Mouse (Mus musculus) heart, postnatal 36 days (tissue): Measurements from ENCODE around the gene Mug2. TPM values are rescaled to one million over a fixed set of nuclear protein-coding genes. Genes with fewer than 3 reads are reported as not detected.
"Not testable (repeated sequence)": the region's sequence is repeated elsewhere in the genome, so short reads cannot be mapped to it uniquely, and the experiment has no call there.

ENCODE experiments used
- DNase-seq, 2 experiments: peaks; one replicate each; pipeline ENCODE4 v3.0.0; 2021 to 2022
- intact Hi-C: fragments of 180-260 bp; cut with DNase I; formaldehyde crosslinking; loops from one replicate; pipeline ENCODE4 v1.15.1; 2025
- total RNA-seq, 2 experiments: library from RNA; stranded (reverse); gene quantifications; 2 replicates each; pipeline ENCODE4 v1.2.3; 2021

The Mug2 gene
- total RNA-seq = not detected

GRCm38 (mm10) chr6:122006461-122006860, at the start of gene Mug2:
Gene Mug2 (plus strand): TSS chr6:122006761.
- DNase-seq, intact Hi-C loops: not testable (repeated sequence)

GRCm38 (mm10) chr6:121957803-121958349, 48.7 kb upstream of the Mug2 start:
- intact Hi-C loops, DNase-seq: not testable (repeated sequence)

- DNase-seq = no peak
- intact Hi-C loops = no loop called here
Measured at GRCm38 (mm10) chr6:121975701-121976100, 30.9 kb upstream of the Mug2 start.

GRCm38 (mm10) chr6:122100904-122101303, 94.3 kb downstream of the Mug2 start:
- DNase-seq = no peak
- intact Hi-C loops = no loop called here

- intact Hi-C loops = no loop called here
- no peak for DNase-seq
Measured at GRCm38 (mm10) chr6:122101671-122102070, 95.1 kb downstream of the Mug2 start.

GRCm38 (mm10) chr6:122116963-122117362, 110.4 kb downstream of the Mug2 start:
- no peak for DNase-seq

GRCm38 (mm10) chr6:122129521-122129920, 123.0 kb downstream of the Mug2 start:
- no peak for DNase-seq
- intact Hi-C loops = no loop called here

More at GRCm38 (mm10) chr6:122116963-122117362, 110.4 kb downstream of the Mug2 start:
- intact Hi-C loops = no loop called here

Other genes starting within 250 kb of the Mug2 start
- not detected for gene Mug1, start 168.2 kb upstream of the Mug2 start, total RNA-seq